Mouse (Mus musculus) skeletal muscle tissue, postnatal 0 days (tissue): Measurements from ENCODE around the gene Wnt10a. TPM values are rescaled to one million over a fixed set of nuclear protein-coding genes. Genes with fewer than 3 reads are reported as not detected.

Experiments used
- polyA plus RNA-seq: library from polyadenylated mRNA; unstranded; fragments of >200 nt; fragmentation: Nextera tagmentation; extraction: Ambion mirVana; gene quantifications from 2 replicates; pipeline ENCODE4 v1.2.1, GENCODE M21; 2015

Gene Wnt10a
- polyA plus RNA-seq = 0.09 and 0.33 TPM in 2 replicates

GRCm38 (mm10) chr1:74791249-74791648 lies at the start of gene Wnt10a:
Wnt10a (plus strand) TSS chr1:74791516.

DNA sequence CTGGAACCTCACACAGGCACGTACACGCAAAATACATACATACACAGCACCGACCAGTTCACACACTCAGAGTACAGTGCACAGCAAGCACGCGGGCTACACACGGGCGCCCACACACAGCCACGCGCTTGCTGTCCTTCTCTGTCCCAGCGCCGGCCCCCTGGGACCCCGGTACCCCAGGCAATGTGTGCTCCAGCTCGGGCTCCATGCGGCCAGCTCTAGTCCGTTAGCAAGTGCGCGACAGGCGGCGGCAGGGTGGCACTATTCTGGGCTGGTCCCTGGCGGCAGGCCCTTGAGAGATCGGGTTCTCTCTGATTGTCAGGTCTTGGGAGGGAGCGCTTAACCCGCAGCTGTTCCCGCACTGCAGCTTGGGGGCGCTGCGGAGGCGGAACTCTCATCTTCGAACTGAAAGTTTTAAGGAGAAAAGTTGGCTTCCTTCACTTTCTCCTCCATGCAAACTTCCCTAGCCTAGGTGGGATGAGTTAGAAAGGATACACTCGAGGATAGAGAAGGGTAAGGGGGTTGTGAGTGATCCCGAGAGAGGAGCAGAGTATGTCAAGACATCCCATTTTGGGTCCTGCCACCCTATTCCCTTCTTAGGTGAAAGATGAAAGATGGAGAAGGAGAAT lies 42.6 kb upstream of the Wnt10a start, which contains the start of gene Prkag3:
TSS of gene Prkag3 (minus strand) at position 579 of the 629 bp plus-strand sequence.

GRCm38 (mm10) chr1:74771845-74771930 lies 19.6 kb upstream of the Wnt10a start, which contains the start of gene Wnt6:
Wnt6 (plus strand) TSS chr1:74771892.

Other genes starting within 250 kb of the Wnt10a start
- 21.4 and 22.1 TPM in 2 replicates for gene Plcd4, start 248.6 kb upstream of the Wnt10a start, polyA plus RNA-seq
- gene Usp37, start 247.2 kb upstream of the Wnt10a start, polyA plus RNA-seq = 8.8 and 10.1 TPM in 2 replicates
- 3.0 and 3.2 TPM in 2 replicates for gene Zfp142, start 203.3 kb upstream of the Wnt10a start, polyA plus RNA-seq
- 12.1 and 12.8 TPM in 2 replicates for gene Bcs1l, start 203.2 kb upstream of the Wnt10a start, polyA plus RNA-seq
- gene Rnf25, start 190.1 kb upstream of the Wnt10a start, polyA plus RNA-seq = 18.9 and 22.0 TPM in 2 replicates
- 1.6 and 1.7 TPM in 2 replicates for gene Stk36, start 190.1 kb upstream of the Wnt10a start, polyA plus RNA-seq
- gene Ttll4, start 129.8 kb upstream of the Wnt10a start, polyA plus RNA-seq = 2.2 and 2.9 TPM in 2 replicates
- gene Cyp27a1, start 77.9 kb upstream of the Wnt10a start, polyA plus RNA-seq = 13.5 and 16.0 TPM in 2 replicates
- 17.7 and 18.8 TPM in 2 replicates for gene Prkag3, start 42.3 kb upstream of the Wnt10a start, polyA plus RNA-seq
- 1.1 and 2.8 TPM in 2 replicates for gene Wnt6, start 19.6 kb upstream of the Wnt10a start, polyA plus RNA-seq
- not detected in 2 replicates for gene Cdk5r2, start 63.4 kb downstream of the Wnt10a start, polyA plus RNA-seq
- gene Fev, start 93.9 kb downstream of the Wnt10a start, polyA plus RNA-seq = not detected in 2 replicates
- not detected in 2 replicates for gene Cryba2, start 101.6 kb downstream of the Wnt10a start, polyA plus RNA-seq
- not detected in 2 replicates for gene Cfap65, start 144.1 kb downstream of the Wnt10a start, polyA plus RNA-seq
- gene Ihh, start 160.2 kb downstream of the Wnt10a start, polyA plus RNA-seq = 0.32 TPM in 1 of 2 replicates, not detected in the other